In genomic region chr11:89060423-89061089, GRCm38 (mm10) we compare ENCODE assay signal across 8 mouse cellular contexts. TPM values are rescaled to one million over a fixed set of nuclear protein-coding genes. Genes with fewer than 3 reads are reported as not detected.
DNase-seq lines count a peak whose midpoint lies in the region; ATAC-seq and TF ChIP-seq lines count a peak whose summit lies in the region.

No protein-coding gene starts in this region.

- TF ChIP-seq CTCF in kidney, postnatal 0 days (IDR thresholded peaks at IDR 0.05; ENCODE audit: low read depth), result no peak

- H3K9ac ChIP-seq in heart, embryonic 12.5 days, result peak overlapping the region; percentile 78
- peak overlapping the region; percentile 81 for H3K9ac ChIP-seq in kidney, postnatal 0 days (ENCODE audit: low read depth, low read length)
- H3K9ac ChIP-seq in liver, embryonic 11.5 days (ENCODE audit: low read depth, low read length), result peak overlapping the region; percentile 85
- H3K9ac ChIP-seq in stomach, embryonic 14.5 days (replicated peaks; ENCODE audit: low read depth, low read length), result peak overlapping the region; percentile 74

- H3K4me3 ChIP-seq in heart, embryonic 12.5 days, result peak overlapping the region; percentile 78
- peak overlapping the region; percentile 74 for H3K4me3 ChIP-seq in kidney, postnatal 0 days (replicated peaks; ENCODE audit: low read depth, low read length)
- H3K4me3 ChIP-seq in liver, embryonic 11.5 days (ENCODE audit: low read depth, low read length), result peak overlapping the region; percentile 87
- peak overlapping the region; percentile 81 for H3K4me3 ChIP-seq in stomach, embryonic 14.5 days (ENCODE audit: low read depth, low read length)

- ATAC-seq in erythroblast, adult 5-6 weeks (replicated peaks; ENCODE audit: low FRiP score, poor library complexity, severe bottlenecking), result peak; percentile 86
- ATAC-seq in heart, embryonic 12.5 days (ENCODE audit: insufficient number of reproducible peaks, low FRiP score), result peak; percentile 94
- peak; percentile 94 for ATAC-seq in kidney, postnatal 0 days (replicated peaks; ENCODE audit: low FRiP score, low read depth)
- peak; percentile 92 for ATAC-seq in liver, embryonic 11.5 days (replicated peaks; ENCODE audit: low FRiP score)
- peak; percentile 92 for ATAC-seq in stomach, embryonic 14.5 days (ENCODE audit: insufficient number of reproducible peaks, insufficient read depth, low FRiP score, low read depth)

- DNase-seq in B cell, adult 2 months, result peak; percentile 98
- DNase-seq in brain, adult 2 months (ENCODE audit: low read depth, low spot score), result peak; percentile 98
- peak; percentile 95 for DNase-seq in kidney, postnatal 0 days (ENCODE audit: low spot score)
- peak; percentile 91 for DNase-seq in liver, embryonic 11.5 days (ENCODE audit: low spot score)
- peak; percentile 96 for DNase-seq in naive thymus-derived CD4-positive, alpha-beta T cell, adult 2 months (ENCODE audit: low read depth)

- H3K4me2 ChIP-seq in heart, embryonic 12.5 days, result peak overlapping the region; percentile 93
- H3K4me2 ChIP-seq in kidney, postnatal 0 days (ENCODE audit: low read length), result peak overlapping the region; percentile 95
- peak overlapping the region; percentile 99 for H3K4me2 ChIP-seq in liver, embryonic 11.5 days
- H3K4me2 ChIP-seq in stomach, embryonic 14.5 days (replicated peaks; ENCODE audit: low read depth, low read length), result peak overlapping the region; percentile 96

- no peaks in the 10 kb centered on the region for H3K27me3 ChIP-seq in heart, embryonic 12.5 days (replicated peaks)
- no peaks in the 10 kb centered on the region for H3K27me3 ChIP-seq in kidney, postnatal 0 days (ENCODE audit: insufficient read depth, low read length)
- H3K27me3 ChIP-seq in liver, embryonic 11.5 days (replicated peaks; ENCODE audit: control insufficient read depth, insufficient read depth, low read length), result no peaks in the 10 kb centered on the region
- no peaks in the 10 kb centered on the region for H3K27me3 ChIP-seq in stomach, embryonic 14.5 days (ENCODE audit: control insufficient read depth, insufficient read depth, low read length)

- no peaks in the 10 kb centered on the region for H3K9me3 ChIP-seq in heart, embryonic 12.5 days (replicated peaks)
- no peaks in the 10 kb centered on the region for H3K9me3 ChIP-seq in kidney, postnatal 0 days (replicated peaks; ENCODE audit: low read length)
- H3K9me3 ChIP-seq in liver, embryonic 11.5 days (ENCODE audit: control insufficient read depth, low read length), result no peaks in the 10 kb centered on the region
- H3K9me3 ChIP-seq in stomach, embryonic 14.5 days (ENCODE audit: control insufficient read depth, low read depth, low read length), result no peaks in the 10 kb centered on the region

- peak overlapping the region; percentile 63 for H3K27ac ChIP-seq in heart, embryonic 12.5 days (ENCODE audit: poor library complexity, severe bottlenecking)
- H3K27ac ChIP-seq in kidney, postnatal 0 days, result peak overlapping the region; percentile 80
- peak overlapping the region; percentile 55 for H3K27ac ChIP-seq in liver, embryonic 11.5 days (ENCODE audit: low read depth, low read length)
- no peak overlapping the region for H3K27ac ChIP-seq in stomach, embryonic 14.5 days (ENCODE audit: low read length)

- H3K36me3 ChIP-seq in heart, embryonic 12.5 days, result peaks cover 3% of the 10 kb centered on the region; the same call in 1 of the 2 replicates
- no peaks in the 10 kb centered on the region for H3K36me3 ChIP-seq in kidney, postnatal 0 days (ENCODE audit: insufficient read depth, low read length)
- no peaks in the 10 kb centered on the region for H3K36me3 ChIP-seq in liver, embryonic 11.5 days (ENCODE audit: control insufficient read depth, insufficient read depth, low read length)
- H3K36me3 ChIP-seq in stomach, embryonic 14.5 days (ENCODE audit: control insufficient read depth, insufficient read depth, low read length), result no peaks in the 10 kb centered on the region

- H3K4me1 ChIP-seq in heart, embryonic 12.5 days (replicated peaks), result peaks cover 25% of the 10 kb centered on the region
- H3K4me1 ChIP-seq in kidney, postnatal 0 days (replicated peaks; ENCODE audit: insufficient read depth, low read length), result peaks cover 17% of the 10 kb centered on the region; the same call in 1 of the 2 replicates
- peaks cover 17% of the 10 kb centered on the region for H3K4me1 ChIP-seq in liver, embryonic 11.5 days (replicated peaks; ENCODE audit: control insufficient read depth, insufficient read depth, low read length)
- H3K4me1 ChIP-seq in stomach, embryonic 14.5 days (ENCODE audit: control insufficient read depth, insufficient read depth, low read length), result peaks cover 18% of the 10 kb centered on the region

- under 1% methylated on average over 61 of the region's 63 CpGs for WGBS in heart, embryonic 12.5 days
- WGBS in kidney, postnatal 0 days, result 1% methylated on average over 63 of the region's 63 CpGs
- under 1% methylated on average over 63 of the region's 63 CpGs for WGBS in liver, embryonic 11.5 days
- WGBS in stomach, embryonic 14.5 days, result under 1% methylated on average over 63 of the region's 63 CpGs

RNA-seq across cellular contexts. Expression of gene Dgke, which starts 6.1 kb away (rescaled TPM):
- total RNA-seq in erythroblast, adult 5-6 weeks (2015; ENCODE audit: low replicate concordance), result not detected in 2 replicates
- total RNA-seq in erythroblast, adult 5-6 weeks (2017; ENCODE audit: low replicate concordance), result 0.70 and 1.8 TPM in 2 replicates
- polyA plus RNA-seq in heart, embryonic 12.5 days (2016; fragmentation: Nextera tagmentation; extraction: Ambion mirVana), result 7.2 and 8.2 TPM in 2 replicates
- 2.6 and 3.3 TPM in 2 replicates for polyA plus RNA-seq in kidney, postnatal 0 days (2015; fragmentation: Nextera tagmentation; extraction: Ambion mirVana)
- polyA plus RNA-seq in liver, embryonic 11.5 days (2014; fragmentation: Nextera tagmentation; extraction: Ambion mirVana), result 1.8 and 1.9 TPM in 2 replicates
- polyA plus RNA-seq in stomach, embryonic 14.5 days (2014; fragmentation: Nextera tagmentation; extraction: Ambion mirVana), result 5.0 and 5.2 TPM in 2 replicates

RNA-seq across cellular contexts. Expression of gene Gm525, which starts 13.1 kb away (rescaled TPM):
- total RNA-seq in erythroblast, adult 5-6 weeks (2015; ENCODE audit: low replicate concordance), result not detected in 2 replicates
- total RNA-seq in erythroblast, adult 5-6 weeks (2017; ENCODE audit: low replicate concordance), result not detected in 2 replicates
- polyA plus RNA-seq in heart, embryonic 12.5 days (2016; fragmentation: Nextera tagmentation; extraction: Ambion mirVana), result not detected in 2 replicates
- polyA plus RNA-seq in kidney, postnatal 0 days (2015; fragmentation: Nextera tagmentation; extraction: Ambion mirVana), result 0.45 TPM in 1 of 2 replicates, not detected in the other
- not detected in 2 replicates for polyA plus RNA-seq in liver, embryonic 11.5 days (2014; fragmentation: Nextera tagmentation; extraction: Ambion mirVana)
- 2.4 and 3.4 TPM in 2 replicates for polyA plus RNA-seq in stomach, embryonic 14.5 days (2014; fragmentation: Nextera tagmentation; extraction: Ambion mirVana)
